9 mouse cellular contexts compared by ENCODE assay signal in genomic region chr2:107945837-107946451, GRCm38 (mm10).
DNase-seq lines count a peak whose midpoint lies in the region; ATAC-seq and TF ChIP-seq lines count a peak whose summit lies in the region.
"Had no signal": no experiment of that assay in that cellular context is flagged by ENCODE, and none has a peak within 500 bp of the region (broad histone marks: within the 10 kb centered on the region; RNA-seq: fewer than 3 reads in every experiment).

No protein-coding gene starts in this region.

- peak; percentile 61 for DNase-seq in lung, embryonic 14.5 days
- no peak for DNase-seq in lung, postnatal 14 days
- peak; percentile 46 for DNase-seq in ZHBTc4 (ENCODE audit: low read depth, low spot score)
- peak; percentile 72 to 77 for DNase-seq in cerebellum, postnatal 14 days
- no peak for DNase-seq in heart, embryonic 10.5 days (ENCODE audit: low spot score)
- DNase-seq in gastrocnemius, postnatal 14 days = no peak

- WGBS in lung, embryonic 14.5 days = 14% methylated on average over 3 of the region's 3 CpGs
- WGBS in hindbrain, embryonic 13.5 days = 2% methylated on average over 3 of the region's 3 CpGs
- WGBS in heart, embryonic 10.5 days = 15% methylated on average over 3 of the region's 3 CpGs

- H3K27me3 ChIP-seq in lung, embryonic 14.5 days (ENCODE audit: insufficient read depth, low read length) = no peaks in the 10 kb centered on the region
- no peaks in the 10 kb centered on the region for H3K27me3 ChIP-seq in hindbrain, embryonic 13.5 days
- H3K27me3 ChIP-seq in heart, embryonic 10.5 days (ENCODE audit: insufficient read depth, poor library complexity, severe bottlenecking) = no peaks in the 10 kb centered on the region
- H3K27me3 ChIP-seq: embryonic facial prominence, embryonic 15.5 days had no signal

- intact Hi-C loops in gastrocnemius, postnatal 14 days (cut with DNase I; ENCODE audit: low total_unique reads) = no loop called here

- TF ChIP-seq CTCF in lung, embryonic 14.5 days (IDR thresholded peaks at IDR 0.05; ENCODE audit: low read depth) = peak; percentile 44

- no peaks in the 10 kb centered on the region for H3K4me1 ChIP-seq in lung, embryonic 14.5 days (ENCODE audit: insufficient read depth)
- peaks cover 2% of the 10 kb centered on the region; the same call in 1 of the 2 replicates for H3K4me1 ChIP-seq in hindbrain, embryonic 13.5 days (replicated peaks)
- no peaks in the 10 kb centered on the region for H3K4me1 ChIP-seq in heart, embryonic 10.5 days
- H3K4me1 ChIP-seq: embryonic facial prominence, embryonic 15.5 days had no signal

- no peak overlapping the region for H3K4me3 ChIP-seq in lung, embryonic 14.5 days (ENCODE audit: low read depth, low read length)
- H3K4me3 ChIP-seq in hindbrain, embryonic 13.5 days = no peak overlapping the region
- no peak overlapping the region for H3K4me3 ChIP-seq in heart, embryonic 10.5 days
- H3K4me3 ChIP-seq: embryonic facial prominence, embryonic 15.5 days had no signal

- no peaks in the 10 kb centered on the region for H3K36me3 ChIP-seq in lung, embryonic 14.5 days (ENCODE audit: insufficient read depth)
- no peaks in the 10 kb centered on the region for H3K36me3 ChIP-seq in hindbrain, embryonic 13.5 days
- no peaks in the 10 kb centered on the region for H3K36me3 ChIP-seq in heart, embryonic 10.5 days
- H3K36me3 ChIP-seq: embryonic facial prominence, embryonic 15.5 days had no signal

- H3K9ac ChIP-seq in lung, embryonic 14.5 days = no peak overlapping the region
- H3K9ac ChIP-seq in hindbrain, embryonic 13.5 days = no peak overlapping the region
- H3K9ac ChIP-seq: embryonic facial prominence, embryonic 15.5 days had no signal

- no peaks in the 10 kb centered on the region for H3K9me3 ChIP-seq in lung, embryonic 14.5 days (ENCODE audit: low read depth, low read length)
- no peaks in the 10 kb centered on the region for H3K9me3 ChIP-seq in hindbrain, embryonic 13.5 days
- no peaks in the 10 kb centered on the region for H3K9me3 ChIP-seq in heart, embryonic 10.5 days
- H3K9me3 ChIP-seq: embryonic facial prominence, embryonic 15.5 days had no signal

- ATAC-seq in lung, embryonic 14.5 days (ENCODE audit: insufficient read depth) = no peak
- ATAC-seq in hindbrain, embryonic 13.5 days (ENCODE audit: low FRiP score) = peak; percentile 59; the same call in 1 of the 2 replicates
- ATAC-seq in megakaryocyte progenitor cell, adult 5-6 weeks (replicated peaks; ENCODE audit: poor library complexity) = no peak

- no peak overlapping the region for H3K27ac ChIP-seq in lung, embryonic 14.5 days (ENCODE audit: low read depth)
- peak overlapping the region; percentile 40; the same call in 1 of the 2 replicates for H3K27ac ChIP-seq in hindbrain, embryonic 13.5 days
- H3K27ac ChIP-seq in heart, embryonic 10.5 days = no peak overlapping the region
- H3K27ac ChIP-seq: embryonic facial prominence, embryonic 15.5 days had no signal

- no peak overlapping the region for H3K4me2 ChIP-seq in lung, embryonic 14.5 days
- H3K4me2 ChIP-seq in hindbrain, embryonic 13.5 days = no peak overlapping the region
- H3K4me2 ChIP-seq: embryonic facial prominence, embryonic 15.5 days had no signal

Comparison
In these comparisons a context has a peak if more than half of its experiments do, and no peak if none do; other contexts are left out.
1. DNase-seq: peak in lung, embryonic 14.5 days (single experiment), ZHBTc4 (single experiment) and cerebellum, postnatal 14 days (2 of 2); none in lung, postnatal 14 days (single experiment), heart, embryonic 10.5 days (single experiment) and gastrocnemius, postnatal 14 days (single experiment).